Comparison of ENCODE assay signal across 15 mouse cellular contexts in the genomic region with DNA sequence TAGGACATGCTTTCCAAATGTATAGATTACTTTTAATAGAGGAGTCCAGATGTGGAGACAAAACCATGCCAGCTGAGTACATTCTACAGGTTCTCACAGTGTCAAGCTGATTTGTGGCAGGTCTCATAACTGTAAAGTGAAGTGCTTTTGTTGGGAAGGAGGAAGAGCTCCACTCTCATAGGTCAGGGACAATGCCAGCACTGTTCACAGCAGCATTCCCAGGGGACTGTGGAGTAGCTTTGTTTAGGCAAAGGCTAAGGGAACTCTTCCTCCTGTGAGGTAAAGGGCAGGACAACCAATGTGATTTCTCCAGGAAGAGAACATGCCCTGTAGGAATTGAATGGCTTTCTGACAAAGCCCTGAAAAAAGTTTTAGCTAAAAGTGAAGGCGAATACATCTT. TPM values are rescaled to one million over a fixed set of nuclear protein-coding genes. Genes with fewer than 3 reads are reported as not detected.
A peak's percentile ranks its signal among the peaks of the same experiment; 100 is the strongest.
DNase-seq lines count a peak whose midpoint lies in the region; ATAC-seq and TF ChIP-seq lines count a peak whose summit lies in the region.
"Had no signal": no experiment of that assay in that cellular context is flagged by ENCODE, and none has a peak within 500 bp of the region (broad histone marks: within the 10 kb centered on the region; RNA-seq: fewer than 3 reads in every experiment).

No protein-coding gene starts in this region.

- no peaks in the 10 kb centered on the region for H3K27me3 ChIP-seq in embryonic facial prominence, embryonic 12.5 days
- H3K27me3 ChIP-seq in embryonic facial prominence, embryonic 10.5 days (replicated peaks; ENCODE audit: low read depth, poor library complexity, severe bottlenecking) = peaks cover 12% of the 10 kb centered on the region
- no peaks in the 10 kb centered on the region for H3K27me3 ChIP-seq in liver, adult 2 months (ENCODE audit: control insufficient read depth, insufficient read depth, low read length)
- no peaks in the 10 kb centered on the region; the same call in none of the 2 replicates for H3K27me3 ChIP-seq in embryonic facial prominence, embryonic 13.5 days
- no peaks in the 10 kb centered on the region for H3K27me3 ChIP-seq in liver, embryonic 15.5 days
- H3K27me3 ChIP-seq: forebrain, embryonic 15.5 days; neural tube, embryonic 12.5 days had no signal

- H3K9ac ChIP-seq in embryonic facial prominence, embryonic 12.5 days = no peak overlapping the region
- H3K9ac ChIP-seq in liver, adult 2 months (ENCODE audit: low read depth, low read length) = peak overlapping the region; percentile 68
- H3K9ac ChIP-seq in embryonic facial prominence, embryonic 13.5 days = no peak overlapping the region
- H3K9ac ChIP-seq in liver, embryonic 15.5 days = 0 out of 2 replicates have a peak overlapping the region, but pooled peaks have one; percentile 31
- H3K9ac ChIP-seq: forebrain, embryonic 15.5 days; neural tube, embryonic 12.5 days had no signal

- no peak overlapping the region for H3K27ac ChIP-seq in embryonic facial prominence, embryonic 12.5 days
- H3K27ac ChIP-seq in embryonic facial prominence, embryonic 10.5 days (replicated peaks) = no peak overlapping the region
- peak overlapping the region; percentile 85 for H3K27ac ChIP-seq in liver, adult 2 months (replicated peaks; ENCODE audit: insufficient read depth, low read depth, low read length)
- no peak overlapping the region for H3K27ac ChIP-seq in embryonic facial prominence, embryonic 13.5 days
- H3K27ac ChIP-seq in liver, embryonic 15.5 days (replicated peaks) = peak overlapping the region; percentile 41; the same call in 1 of the 2 replicates
- H3K27ac ChIP-seq: forebrain, embryonic 15.5 days; neural tube, embryonic 12.5 days had no signal

- H3K4me1 ChIP-seq in embryonic facial prominence, embryonic 12.5 days = no peaks in the 10 kb centered on the region; the same call in none of the 2 replicates
- H3K4me1 ChIP-seq in embryonic facial prominence, embryonic 10.5 days = peaks cover 7% of the 10 kb centered on the region
- H3K4me1 ChIP-seq in liver, adult 2 months (ENCODE audit: control insufficient read depth, insufficient read depth, low read length) = peaks cover 25% of the 10 kb centered on the region
- H3K4me1 ChIP-seq in embryonic facial prominence, embryonic 13.5 days = 0 out of 2 replicates have a peak, but pooled peaks cover 8% of the 10 kb centered on the region
- H3K4me1 ChIP-seq in liver, embryonic 15.5 days (replicated peaks) = no peaks in the 10 kb centered on the region

- no peak for TF ChIP-seq POLR2A in liver, adult 2 months (IDR thresholded peaks at IDR 0.05; ENCODE audit: extremely low read depth, insufficient read depth, low read length)

- no peak overlapping the region for H3K4me3 ChIP-seq in embryonic facial prominence, embryonic 12.5 days
- no peak overlapping the region for H3K4me3 ChIP-seq in embryonic facial prominence, embryonic 10.5 days
- peak overlapping the region; percentile 36 for H3K4me3 ChIP-seq in liver, adult 2 months (ENCODE audit: insufficient read depth, low read depth, low read length)
- H3K4me3 ChIP-seq in embryonic facial prominence, embryonic 13.5 days = no peak overlapping the region
- H3K4me3 ChIP-seq in liver, embryonic 15.5 days (replicated peaks) = peak overlapping the region; percentile 56
- H3K4me3 ChIP-seq: forebrain, embryonic 15.5 days; neural tube, embryonic 12.5 days had no signal

- ATAC-seq in embryonic facial prominence, embryonic 12.5 days (ENCODE audit: insufficient number of reproducible peaks, insufficient read depth, low FRiP score, low TSS enrichment) = no peak
- ATAC-seq in embryonic facial prominence, embryonic 13.5 days (ENCODE audit: insufficient number of reproducible peaks, insufficient read depth, low FRiP score, low TSS enrichment, low read depth) = no peak
- ATAC-seq in liver, embryonic 15.5 days (ENCODE audit: insufficient read depth) = no peak
- ATAC-seq: forebrain, embryonic 15.5 days; intestine, embryonic 16.5 days; midbrain, embryonic 16.5 days had no signal

- no peak for DNase-seq in embryonic facial prominence, embryonic 10.5 days (ENCODE audit: low spot score)
- DNase-seq in liver, adult 2 months (ENCODE audit: extremely low read depth, low read depth, low spot score) = peak; percentile 67
- DNase-seq in liver = no peak
- DNase-seq in thymus, postnatal 4 days = no peak
- DNase-seq in right cerebral cortex, postnatal 10 days (ENCODE audit: low spot score in 2 of 2) = no peak
- DNase-seq: cerebellum, adult 2 months; heart, postnatal 36 days; thymus, adult 2 months had no signal

- 89% methylated on average over 1 of the region's 1 CpGs for WGBS in embryonic facial prominence, embryonic 12.5 days
- WGBS in embryonic facial prominence, embryonic 10.5 days = 91% methylated on average over 1 of the region's 1 CpGs
- 43% methylated on average over 1 of the region's 1 CpGs for WGBS in liver, adult 2 months
- WGBS in embryonic facial prominence, embryonic 13.5 days = 92% methylated on average over 1 of the region's 1 CpGs
- WGBS in liver, embryonic 15.5 days (ENCODE audit: insufficient replicate concordance) = 73% methylated on average over 1 of the region's 1 CpGs

- H3K79me2 ChIP-seq in liver, adult 2 months (ENCODE audit: control insufficient read depth, insufficient read depth, low read length) = peaks cover 15% of the 10 kb centered on the region; the same call in 1 of the 2 replicates

- no peaks in the 10 kb centered on the region for H3K36me3 ChIP-seq in embryonic facial prominence, embryonic 12.5 days
- H3K36me3 ChIP-seq in embryonic facial prominence, embryonic 10.5 days (replicated peaks) = no peaks in the 10 kb centered on the region
- H3K36me3 ChIP-seq in liver, adult 2 months (ENCODE audit: control insufficient read depth, insufficient read depth, low read length) = no peaks in the 10 kb centered on the region
- H3K36me3 ChIP-seq in embryonic facial prominence, embryonic 13.5 days = no peaks in the 10 kb centered on the region
- H3K36me3 ChIP-seq in liver, embryonic 15.5 days (replicated peaks) = no peaks in the 10 kb centered on the region
- H3K36me3 ChIP-seq: forebrain, embryonic 15.5 days; neural tube, embryonic 12.5 days had no signal

- no peak for TF ChIP-seq CTCF in liver, adult 2 months (IDR thresholded peaks at IDR 0.05; ENCODE audit: low read depth, low read length)

- no peaks in the 10 kb centered on the region for H3K9me3 ChIP-seq in embryonic facial prominence, embryonic 12.5 days
- H3K9me3 ChIP-seq in embryonic facial prominence, embryonic 10.5 days = no peaks in the 10 kb centered on the region
- no peaks in the 10 kb centered on the region for H3K9me3 ChIP-seq in embryonic facial prominence, embryonic 13.5 days
- no peaks in the 10 kb centered on the region for H3K9me3 ChIP-seq in liver, embryonic 15.5 days (replicated peaks)
- H3K9me3 ChIP-seq: forebrain, embryonic 15.5 days; neural tube, embryonic 12.5 days had no signal

- 0 out of 2 replicates have a peak overlapping the region, but pooled peaks have one; percentile 80 for H3K4me2 ChIP-seq in embryonic facial prominence, embryonic 12.5 days (replicated peaks)
- H3K4me2 ChIP-seq in embryonic facial prominence, embryonic 13.5 days = peak overlapping the region; percentile 83; the same call in 1 of the 2 replicates
- H3K4me2 ChIP-seq in liver, embryonic 15.5 days = peak overlapping the region; percentile 36
- H3K4me2 ChIP-seq: forebrain, embryonic 15.5 days; neural tube, embryonic 12.5 days had no signal

RNA-seq across cellular contexts. Expression of gene Cldn1, which starts 1.5 kb away (rescaled TPM):
- 8.3 and 11.3 TPM in 2 replicates for polyA plus RNA-seq in embryonic facial prominence, embryonic 12.5 days (2016; fragmentation: Nextera tagmentation; extraction: Ambion mirVana)
- polyA plus RNA-seq in embryonic facial prominence, embryonic 10.5 days (2016; fragmentation: Nextera tagmentation; extraction: Ambion mirVana) = 2.5 and 4.0 TPM in 2 replicates
- total RNA-seq in liver, adult 2 months (2014; rRNA removed) = 39.0 and 59.5 TPM in 2 replicates
- polyA plus RNA-seq in liver, adult 2 months (2012; rRNA removed) = 36.2 and 40.3 TPM in 2 replicates
- 12.6 and 14.1 TPM in 2 replicates for polyA plus RNA-seq in embryonic facial prominence, embryonic 13.5 days (2015; fragmentation: Nextera tagmentation; extraction: Ambion mirVana)
- 67.2 and 83.3 TPM in 2 replicates for polyA plus RNA-seq in liver, embryonic 15.5 days (2015; fragmentation: Nextera tagmentation; extraction: Ambion mirVana)

Comparison
In these comparisons a context has a peak if more than half of its experiments do, and no peak if none do; other contexts are left out.
1. H3K27ac ChIP-seq: peak in liver, adult 2 months (single experiment) and liver, embryonic 15.5 days (single experiment); none in embryonic facial prominence, embryonic 12.5 days (single experiment), embryonic facial prominence, embryonic 10.5 days (single experiment) and embryonic facial prominence, embryonic 13.5 days (single experiment).
2. H3K4me3 ChIP-seq: peak in liver, adult 2 months (single experiment) and liver, embryonic 15.5 days (single experiment); none in embryonic facial prominence, embryonic 12.5 days (single experiment), embryonic facial prominence, embryonic 10.5 days (single experiment) and embryonic facial prominence, embryonic 13.5 days (single experiment).
3. H3K9ac ChIP-seq: peak in liver, adult 2 months (single experiment) and liver, embryonic 15.5 days (single experiment); none in embryonic facial prominence, embryonic 12.5 days (single experiment) and embryonic facial prominence, embryonic 13.5 days (single experiment).
4. Peak in every context shown above with its lines, with median percentiles within 50 percentile points of each other: H3K4me2 ChIP-seq.